Mouse (Mus musculus) bone marrow, adult 2 months (tissue): ENCODE data around the gene Med16.

ENCODE experiments used
- CTCF ChIP-seq: fragments of 200-500 bp; IDR thresholded peaks from 2 replicates; pipeline ENCODE4 v1.5.1; 2011; ENCODE audit warnings: low read length, control low read depth; ENCODE audit not compliant: control insufficient read depth, insufficient read depth
- POLR2A ChIP-seq: fragments of 200-500 bp; IDR thresholded peaks from 2 replicates; pipeline ENCODE4 v1.6.1; 2011; ENCODE audit warnings: low read depth, mild to moderate bottlenecking, control low read depth, low read length, borderline replicate concordance; ENCODE audit not compliant: control insufficient read depth

DNA sequence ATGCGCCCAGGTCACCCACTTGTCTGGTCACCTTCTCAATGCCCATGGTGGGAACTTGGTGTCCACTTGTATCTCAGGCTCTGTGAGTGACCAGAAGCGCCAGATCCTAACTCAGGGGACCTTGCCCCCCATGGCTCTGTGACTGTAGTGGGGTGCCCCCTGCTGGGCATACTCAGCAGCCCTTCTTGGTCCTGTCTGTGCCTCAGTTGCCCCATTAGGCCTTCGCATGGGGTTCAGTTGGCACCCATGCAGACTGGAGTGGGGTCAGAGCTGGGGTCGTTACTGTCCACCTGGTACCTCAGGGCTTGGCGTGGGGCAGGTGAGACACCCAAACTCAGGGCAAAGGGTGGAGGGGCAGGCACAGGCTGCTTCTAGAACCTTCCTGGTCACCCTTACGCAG, 45.2 kb upstream of the Med16 start:
- TF ChIP-seq POLR2A (no peak), CTCF (peak; percentile 76)
